Mouse (Mus musculus) forebrain, embryonic 14.5 days (tissue): ENCODE results near the gene Crygn. TPM values are rescaled to one million over a fixed set of nuclear protein-coding genes. Genes with fewer than 3 reads are reported as not detected.

Experiments used
- ATAC-seq: fragments of 200-750 bp; cut with Nextera tagmentation; 2 replicates; pipeline ENCODE4 v1.8.0; 2017; ENCODE audit warnings: mild to moderate bottlenecking, moderate library complexity
- DNase-seq: peaks from one replicate; pipeline ENCODE4 v3.0.0-alpha.2; 2015; ENCODE audit warnings: low spot score
- H3K27ac ChIP-seq: fragments of 300-500 bp; sonication (generic); 2 replicates; pipeline ENCODE4 v1.5.1; 2014; ENCODE audit warnings: low read depth, mild to moderate bottlenecking, control low read depth, low read length, moderate library complexity
- H3K27me3 ChIP-seq: fragments of 300-500 bp; sonication (generic); replicated peaks from 2 replicates; pipeline ENCODE4 v1.6.1; 2014; ENCODE audit warnings: low read length, control low read depth, mixed read lengths; ENCODE audit not compliant: control insufficient read depth, insufficient read depth
- H3K36me3 ChIP-seq: fragments of 300-500 bp; sonication (generic); 2 replicates; pipeline ENCODE4 v1.6.1; 2014; ENCODE audit warnings: low read length, control low read depth; ENCODE audit not compliant: control insufficient read depth, insufficient read depth
- H3K4me1 ChIP-seq: fragments of 300-500 bp; sonication (generic); 2 replicates; pipeline ENCODE4 v1.6.1; 2014; ENCODE audit warnings: antibody characterized with exemption, low read length, control low read depth; ENCODE audit not compliant: control insufficient read depth, insufficient read depth
- H3K4me2 ChIP-seq: fragments of 300-500 bp; sonication (generic); 2 replicates; pipeline ENCODE4 v1.6.1; 2014; ENCODE audit warnings: mild to moderate bottlenecking, control low read depth, low read length
- H3K4me3 ChIP-seq: fragments of 300-500 bp; sonication (generic); 2 replicates; pipeline ENCODE4 v1.5.1; 2014; ENCODE audit warnings: low read depth, low read length, control low read depth
- H3K9ac ChIP-seq: fragments of 300-500 bp; sonication (generic); 2 replicates; pipeline ENCODE4 v1.6.1; 2014; ENCODE audit warnings: mild to moderate bottlenecking, low read length, control low read depth, moderate library complexity
- H3K9me3 ChIP-seq: fragments of 300-500 bp; sonication (generic); replicated peaks from 2 replicates; pipeline ENCODE4 v1.6.1; 2016; ENCODE audit warnings: low read length, control low read depth, mixed read lengths; ENCODE audit not compliant: control insufficient read depth
- WGBS: fragments of 180-500 bp; shearing (Covaris S2); extraction: QIAGEN DNeasy Blood & Tissue Kit; methylation state at CpG from one replicate; pipeline ENCODE4 v1.1.7; 2014; 5-methylcytosine and 5-hydroxymethylcytosine counted together
- polyA plus RNA-seq: library from polyadenylated mRNA; unstranded; fragments of >200 nt; fragmentation: Nextera tagmentation; extraction: Ambion mirVana; gene quantifications from 2 replicates; pipeline ENCODE4 v1.2.1, GENCODE M21; 2014

The Crygn gene
- polyA plus RNA-seq, 1 experiment from 2014 or later: 1.8 TPM

GRCm38 (mm10) chr5:24751305-24752174, 6.3 kb downstream of the Crygn start:
- H3K4me2 ChIP-seq: peak overlapping the region; percentile 90
- peak overlapping the region; percentile 57 for H3K4me3 ChIP-seq
- DNase-seq (peak; percentile 69), ATAC-seq (peak; percentile 67)
- H3K27ac ChIP-seq: peak overlapping the region; percentile 70; the same call in 1 of the 2 replicates
- 2% methylated on average over 24 of the region's 25 CpGs for WGBS
- peak overlapping the region; percentile 74 for H3K9ac ChIP-seq
- H3K36me3 ChIP-seq: no peaks in the 10 kb centered on the region
- H3K9me3 ChIP-seq: no peaks in the 10 kb centered on the region
- no peaks in the 10 kb centered on the region for H3K27me3 ChIP-seq
- H3K4me1 ChIP-seq: peaks cover 6% of the 10 kb centered on the region; the same call in 1 of the 2 replicates

- peak; percentile 89 for ATAC-seq
- Histone ChIP-seq H3K4me2 (peak overlapping the region; percentile 90), H3K4me1 (peaks cover 6% of the 10 kb centered on the region; the same call in 1 of the 2 replicates), H3K36me3 (no peaks in the 10 kb centered on the region), H3K27ac (peak overlapping the region; percentile 70; the same call in 1 of the 2 replicates), H3K27me3 (no peaks in the 10 kb centered on the region), H3K9ac (peak overlapping the region; percentile 74), H3K4me3 (peak overlapping the region; percentile 57), H3K9me3 (no peaks in the 10 kb centered on the region)
- WGBS: under 1% methylated on average over 57 of the region's 59 CpGs
- DNase-seq: peak; percentile 93
Measured at GRCm38 (mm10) chr5:24750321-24751304, 7.2 kb downstream of the Crygn start.

- H3K4me2 ChIP-seq: peak overlapping the region; percentile 90
- H3K27me3 ChIP-seq: no peaks in the 10 kb centered on the region
- no peaks in the 10 kb centered on the region for H3K36me3 ChIP-seq
- WGBS: 76% methylated on average over 5 of the region's 5 CpGs
- H3K9me3 ChIP-seq: no peaks in the 10 kb centered on the region
- H3K4me1 ChIP-seq: peaks cover 6% of the 10 kb centered on the region; the same call in 1 of the 2 replicates
- peak overlapping the region; percentile 74 for H3K9ac ChIP-seq
- H3K4me3 ChIP-seq: peak overlapping the region; percentile 57
- DNase-seq: no peak
- ATAC-seq: no peak
- no peak overlapping the region for H3K27ac ChIP-seq
Measured at GRCm38 (mm10) chr5:24749731-24750130, 8.1 kb downstream of the Crygn start.

GRCm38 (mm10) chr5:24747533-24747932, 10.3 kb downstream of the Crygn start:
- ATAC-seq (no peak), DNase-seq (no peak)
- H3K9me3 ChIP-seq: no peaks in the 10 kb centered on the region
- no peaks in the 10 kb centered on the region for H3K36me3 ChIP-seq
- no peak overlapping the region for H3K4me2 ChIP-seq
- no peak overlapping the region for H3K4me3 ChIP-seq
- no peaks in the 10 kb centered on the region for H3K27me3 ChIP-seq
- 10% methylated on average over 6 of the region's 6 CpGs for WGBS
- H3K9ac ChIP-seq: no peak overlapping the region; the same call in 1 of the 2 replicates
- no peak overlapping the region for H3K27ac ChIP-seq
- H3K4me1 ChIP-seq: peaks cover 6% of the 10 kb centered on the region; the same call in 1 of the 2 replicates

GRCm38 (mm10) chr5:24743956-24744355, 13.9 kb downstream of the Crygn start:
- ATAC-seq: no peak
- Histone ChIP-seq H3K27ac (no peak overlapping the region), H3K4me2 (no peak overlapping the region), H3K4me1 (no peaks in the 10 kb centered on the region), H3K9ac (no peak overlapping the region), H3K27me3 (no peaks in the 10 kb centered on the region), H3K36me3 (no peaks in the 10 kb centered on the region), H3K9me3 (no peaks in the 10 kb centered on the region), H3K4me3 (no peak overlapping the region)
- 94% methylated on average over 10 of the region's 10 CpGs for WGBS
- DNase-seq: no peak

GRCm38 (mm10) chr5:24741172-24741885, 16.5 kb downstream of the Crygn start:
- no peak overlapping the region for H3K27ac ChIP-seq
- DNase-seq (no peak), ATAC-seq (no peak)
- H3K4me1 ChIP-seq: no peaks in the 10 kb centered on the region
- H3K4me2 ChIP-seq: no peak overlapping the region
- WGBS: 83% methylated on average over 15 of the region's 15 CpGs
- H3K4me3 ChIP-seq: no peak overlapping the region
- H3K27me3 ChIP-seq: no peaks in the 10 kb centered on the region
- H3K9ac ChIP-seq: no peak overlapping the region
- H3K9me3 ChIP-seq: no peaks in the 10 kb centered on the region
- no peaks in the 10 kb centered on the region for H3K36me3 ChIP-seq

- Histone ChIP-seq H3K9ac (no peak overlapping the region), H3K4me1 (no peaks in the 10 kb centered on the region), H3K36me3 (no peaks in the 10 kb centered on the region), H3K4me2 (no peak overlapping the region), H3K4me3 (no peak overlapping the region), H3K9me3 (no peaks in the 10 kb centered on the region), H3K27me3 (no peaks in the 10 kb centered on the region), H3K27ac (no peak overlapping the region)
- 70% methylated on average over 15 of the region's 15 CpGs for WGBS
- no peak for ATAC-seq
- no peak for DNase-seq
Measured at GRCm38 (mm10) chr5:24739141-24739753, 18.6 kb downstream of the Crygn start.

- H3K9me3 ChIP-seq: no peaks in the 10 kb centered on the region
- no peak overlapping the region for H3K27ac ChIP-seq
- no peak for DNase-seq
- H3K4me1 ChIP-seq: no peaks in the 10 kb centered on the region
- ATAC-seq: no peak
- no peak overlapping the region for H3K4me2 ChIP-seq
- WGBS: 81% methylated on average over 1 of the region's 1 CpGs
- H3K36me3 ChIP-seq: no peaks in the 10 kb centered on the region
- H3K9ac ChIP-seq: no peak overlapping the region
- no peak overlapping the region for H3K4me3 ChIP-seq
- no peaks in the 10 kb centered on the region for H3K27me3 ChIP-seq
Measured at GRCm38 (mm10) chr5:24738517-24738916, 19.3 kb downstream of the Crygn start.
